Mouse (Mus musculus) inflammation-experienced regulatory T-cells (primary cell): ENCODE measurements around the gene Tspan33. TPM values are rescaled to one million over a fixed set of nuclear protein-coding genes. Genes with fewer than 3 reads are reported as not detected.

Source experiments
- polyA plus RNA-seq, 2 experiments: library from polyadenylated mRNA; unstranded; fragments of 100-300 nt; shearing (Covaris generic); gene quantifications; one replicate each; pipeline ENCODE4 v1.2.1; 2017

Gene Tspan33
- 1 to 10 TPM in 1 of 2 experiments, under 1 TPM in 1; 0.13 to 1.3 TPM for polyA plus RNA-seq

DNA sequence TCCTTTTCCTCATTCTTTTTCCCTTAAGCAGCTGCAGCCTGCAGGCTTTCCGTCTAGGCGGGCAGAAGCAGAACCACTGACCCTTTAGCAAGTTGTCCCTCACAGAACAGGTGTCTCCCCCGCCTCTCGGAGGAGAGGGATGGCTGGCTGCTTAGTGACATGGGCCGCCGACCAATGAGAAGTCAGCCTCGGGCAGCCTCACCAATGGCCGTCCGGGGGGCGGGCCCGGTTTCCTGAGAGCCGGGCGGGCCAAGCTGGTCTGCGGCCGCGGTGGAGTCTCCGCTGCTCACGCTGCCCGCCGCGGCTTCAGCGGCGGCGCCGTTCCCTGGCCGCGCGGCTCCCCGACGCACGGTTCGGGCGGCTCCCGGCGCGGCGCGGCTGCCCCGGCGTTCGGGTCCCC lies at the start of gene Tspan33:
Gene Tspan33 (plus strand): TSS at position 270 of the 400 bp plus-strand sequence.

DNA sequence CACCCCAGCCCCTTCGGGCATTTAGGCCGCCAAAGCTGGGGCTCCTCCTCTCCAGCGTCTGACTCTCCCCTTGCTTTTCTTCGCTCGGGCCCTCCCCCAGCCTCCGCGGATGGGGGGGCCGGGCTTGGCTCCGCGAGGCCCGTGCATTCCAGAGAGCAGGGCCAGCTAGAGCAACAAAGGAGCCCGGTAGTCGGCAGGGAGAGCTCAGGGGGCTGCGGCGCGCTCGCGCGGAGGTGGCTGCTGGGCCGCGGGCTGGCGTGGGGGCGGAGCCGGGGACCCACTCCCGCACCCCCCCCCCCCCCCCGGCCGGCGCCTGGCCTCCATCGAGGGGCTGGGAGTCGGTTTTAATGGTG lies 41.3 kb downstream of the Tspan33 start, which contains the start of gene Smo:
Gene Smo (plus strand): TSS at position 168 of the 353 bp plus-strand sequence.

Other genes starting within 250 kb of the Tspan33 start
- gene Atp6v1f, start 226.5 kb upstream of the Tspan33 start, polyA plus RNA-seq = 100 to 1,000 TPM; 317 to 338 TPM
- gene Atp6v1fnb, start 222.8 kb upstream of the Tspan33 start, polyA plus RNA-seq = under 1 TPM in 1 of 2 experiments, not detected in 1; 0.78 TPM
- 1 to 10 TPM in 1 of 2 experiments, under 1 TPM in 1; 0.40 to 5.9 TPM for gene Kcp, start 186.3 kb upstream of the Tspan33 start, polyA plus RNA-seq
- 10 to 100 TPM; 20.2 to 42.7 TPM for gene Irf5, start 167.6 kb upstream of the Tspan33 start, polyA plus RNA-seq
- 100 to 1,000 TPM in 1 of 2 experiments, 10 to 100 TPM in 1; 86.2 to 101 TPM for gene Tnpo3, start 84.3 kb upstream of the Tspan33 start, polyA plus RNA-seq
- gene Smo, start 41.3 kb downstream of the Tspan33 start, polyA plus RNA-seq = under 1 TPM; 0.24 to 0.43 TPM
- gene Ahcyl2, start 73.8 kb downstream of the Tspan33 start, polyA plus RNA-seq = 100 to 1,000 TPM; 113 to 128 TPM
- gene Strip2, start 222.8 kb downstream of the Tspan33 start, polyA plus RNA-seq = under 1 TPM; 0.11 to 0.24 TPM